Mouse (Mus musculus) heart, adult 2 months (tissue): ENCODE results near the gene Lrrc25.

Experiments
- CTCF ChIP-seq: fragments of 200-600 bp; IDR thresholded peaks from 2 replicates; pipeline ENCODE4 v1.8.1; 2022; ENCODE audit warnings: antibody characterized with exemption, mild to moderate bottlenecking, moderate library complexity
- EP300 ChIP-seq: fragments of 200-500 bp; IDR thresholded peaks from 2 replicates; pipeline ENCODE4 v1.6.1; 2011; ENCODE audit warnings: low read depth, low read length, control low read depth; ENCODE audit not compliant: insufficient read depth

GRCm38 (mm10) chr8:70570990-70571389, 45.0 kb upstream of the Lrrc25 start:
- TF ChIP-seq EP300 = peak; percentile 87
- peak; percentile 38 for TF ChIP-seq CTCF
